Mouse (Mus musculus) forebrain, embryonic 11.5 days (tissue): ENCODE measurements around the gene Cib3. TPM values are rescaled to one million over a fixed set of nuclear protein-coding genes. Genes with fewer than 3 reads are reported as not detected.
A peak's percentile ranks its signal among the peaks of the same experiment; 100 is the strongest.

Source experiments
- ATAC-seq: fragments of 200-750 bp; cut with Nextera tagmentation; replicated peaks from 2 replicates; pipeline ENCODE4 v1.8.0; 2017; ENCODE audit warnings: moderate TSS enrichment; ENCODE audit not compliant: low FRiP score
- DNase-seq: peaks from one replicate; pipeline ENCODE4 v3.0.0-alpha.2; 2017; ENCODE audit warnings: low spot score
- H3K27ac ChIP-seq: fragments of 300-500 bp; sonication (generic); 2 replicates; pipeline ENCODE4 v1.5.1; 2014; ENCODE audit warnings: low read depth, low read length
- H3K27me3 ChIP-seq: fragments of 300-500 bp; sonication (generic); 2 replicates; pipeline ENCODE4 v1.6.1; 2014; ENCODE audit warnings: mild to moderate bottlenecking, low read length, mixed read lengths; ENCODE audit not compliant: control insufficient read depth, insufficient read depth
- H3K36me3 ChIP-seq: fragments of 300-500 bp; sonication (generic); 2 replicates; pipeline ENCODE4 v1.6.1; 2014; ENCODE audit warnings: mild to moderate bottlenecking, low read length, moderate library complexity, mixed read lengths; ENCODE audit not compliant: control insufficient read depth, insufficient read depth
- H3K4me1 ChIP-seq: fragments of 300-500 bp; sonication (generic); replicated peaks from 2 replicates; pipeline ENCODE4 v1.6.1; 2014; ENCODE audit warnings: low read length, mixed read lengths; ENCODE audit not compliant: control insufficient read depth, insufficient read depth
- H3K4me2 ChIP-seq: fragments of 300-500 bp; sonication (generic); 2 replicates; pipeline ENCODE4 v1.6.1; 2014; ENCODE audit warnings: low read depth, mild to moderate bottlenecking, low read length, moderate library complexity, mixed read lengths; ENCODE audit not compliant: severe bottlenecking
- H3K4me3 ChIP-seq: fragments of 300-500 bp; sonication (generic); 2 replicates; pipeline ENCODE4 v1.5.1; 2014; ENCODE audit warnings: low read depth, low read length
- H3K9ac ChIP-seq: fragments of 300-500 bp; sonication (generic); 2 replicates; pipeline ENCODE4 v1.6.1; 2014; ENCODE audit warnings: low read length
- H3K9me3 ChIP-seq: fragments of 300-500 bp; sonication (generic); 2 replicates; pipeline ENCODE4 v1.6.1; 2016; ENCODE audit warnings: low read length, mixed read lengths; ENCODE audit not compliant: control insufficient read depth
- WGBS: fragments of 180-500 bp; shearing (Covaris S2); extraction: QIAGEN DNeasy Blood & Tissue Kit; methylation state at CpG from one replicate; pipeline ENCODE4 v1.1.7; 2014; 5-methylcytosine and 5-hydroxymethylcytosine counted together
- polyA plus RNA-seq: library from polyadenylated mRNA; unstranded; fragments of >200 nt; fragmentation: Nextera tagmentation; extraction: Ambion mirVana; gene quantifications from 2 replicates; pipeline ENCODE4 v1.2.1, GENCODE M21; 2014

Cib3 gene
- polyA plus RNA-seq, 1 experiment from 2014 or later: not detected

GRCm38 (mm10) chr8:72162821-72163220 lies 49.8 kb downstream of the Cib3 start:
- DNase-seq (no peak), ATAC-seq (no peak)
- Histone ChIP-seq H3K4me1 (peaks cover 9% of the 10 kb centered on the region; the same call in 1 of the 2 replicates), H3K36me3 (no peaks in the 10 kb centered on the region), H3K4me3 (no peak overlapping the region), H3K27me3 (no peaks in the 10 kb centered on the region), H3K9ac (no peak overlapping the region), H3K9me3 (no peaks in the 10 kb centered on the region; the same call in 1 of the 2 replicates), H3K27ac (no peak overlapping the region), H3K4me2 (no peak overlapping the region)

GRCm38 (mm10) chr8:72160707-72161697 lies 51.6 kb downstream of the Cib3 start, which contains the start of gene Rab8a:
Gene Rab8a, plus strand, starts transcription at chr8:72161200.
- peak; percentile 100 for DNase-seq
- no peaks in the 10 kb centered on the region for H3K36me3 ChIP-seq
- no peaks in the 10 kb centered on the region for H3K27me3 ChIP-seq
- ATAC-seq: peak; percentile 99
- peak within 1 kb of the TSS; percentile 62; the same call in 1 of the 2 replicates for H3K27ac ChIP-seq
- peak within 1 kb of the TSS; percentile 88 for H3K9ac ChIP-seq
- H3K4me3 ChIP-seq: peak within 1 kb of the TSS; percentile 87
- H3K9me3 ChIP-seq: no peaks in the 10 kb centered on the region; the same call in 1 of the 2 replicates
- peak within 1 kb of the TSS; percentile 80 for H3K4me2 ChIP-seq
- peaks cover 9% of the 10 kb centered on the region; the same call in 1 of the 2 replicates for H3K4me1 ChIP-seq
- WGBS: 1% methylated on average over 81 of the region's 82 CpGs

GRCm38 (mm10) chr8:72160007-72160406 lies 52.6 kb downstream of the Cib3 start:
- H3K9ac ChIP-seq: peak overlapping the region; percentile 52
- H3K4me1 ChIP-seq: peaks cover 9% of the 10 kb centered on the region; the same call in 1 of the 2 replicates
- H3K27ac ChIP-seq: no peak overlapping the region
- no peaks in the 10 kb centered on the region; the same call in 1 of the 2 replicates for H3K9me3 ChIP-seq
- H3K4me2 ChIP-seq: peak overlapping the region; percentile 55; the same call in 1 of the 2 replicates
- WGBS: 73% methylated on average over 3 of the region's 3 CpGs
- H3K36me3 ChIP-seq: no peaks in the 10 kb centered on the region
- DNase-seq: no peak
- H3K4me3 ChIP-seq: peak overlapping the region; percentile 31; the same call in 1 of the 2 replicates
- H3K27me3 ChIP-seq: no peaks in the 10 kb centered on the region
- no peak for ATAC-seq

DNA sequence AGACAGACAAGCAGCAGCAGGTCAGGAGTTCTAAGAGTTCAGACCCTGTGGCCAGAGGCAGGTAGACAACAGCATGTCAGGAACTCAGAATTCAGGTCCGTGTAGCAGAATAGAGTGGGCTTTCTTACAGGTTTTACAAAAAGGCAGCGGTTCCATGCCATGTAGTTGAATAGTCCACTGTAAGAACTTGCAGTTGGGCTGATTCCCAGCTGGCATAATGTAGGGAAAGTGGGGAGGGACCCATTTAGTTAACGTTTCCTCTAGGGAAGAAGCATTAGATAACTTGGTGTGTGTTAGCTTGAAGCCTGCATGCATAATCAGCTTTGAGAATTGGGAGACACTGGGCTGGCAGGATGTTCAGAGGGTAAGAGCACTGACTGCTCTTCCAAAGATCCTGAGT lies 53.9 kb downstream of the Cib3 start:
- WGBS: 84% methylated on average over 3 of the region's 3 CpGs
- H3K9me3 ChIP-seq: no peaks in the 10 kb centered on the region; the same call in 1 of the 2 replicates
- H3K27me3 ChIP-seq: no peaks in the 10 kb centered on the region
- H3K36me3 ChIP-seq: no peaks in the 10 kb centered on the region
- H3K4me2 ChIP-seq: no peak overlapping the region
- no peak overlapping the region for H3K9ac ChIP-seq
- DNase-seq: no peak
- H3K4me1 ChIP-seq: peaks cover 9% of the 10 kb centered on the region; the same call in 1 of the 2 replicates
- no peak for ATAC-seq
- H3K4me3 ChIP-seq: no peak overlapping the region
- H3K27ac ChIP-seq: no peak overlapping the region

GRCm38 (mm10) chr8:72158096-72158495 lies 54.5 kb downstream of the Cib3 start:
- Histone ChIP-seq H3K27ac (no peak overlapping the region), H3K27me3 (no peaks in the 10 kb centered on the region), H3K36me3 (no peaks in the 10 kb centered on the region), H3K4me3 (no peak overlapping the region), H3K9me3 (no peaks in the 10 kb centered on the region; the same call in 1 of the 2 replicates), H3K9ac (no peak overlapping the region), H3K4me2 (no peak overlapping the region), H3K4me1 (peaks cover 9% of the 10 kb centered on the region; the same call in 1 of the 2 replicates)
- DNase-seq (no peak), ATAC-seq (no peak)
- 88% methylated on average over 2 of the region's 2 CpGs for WGBS

Other genes with a start within 250 kb of the Cib3 start
- 0.68 and 0.81 TPM in 2 replicates for gene Cyp4f18, start 203.2 kb downstream of the Cib3 start, polyA plus RNA-seq
- gene Olfr372, start 171.6 kb downstream of the Cib3 start, polyA plus RNA-seq: not detected in 2 replicates
- gene Olfr373, start 129.7 kb downstream of the Cib3 start, polyA plus RNA-seq: not detected in 2 replicates
- gene Olfr374, start 105.8 kb downstream of the Cib3 start, polyA plus RNA-seq: not detected in 2 replicates
- gene Tpm4, start 77.9 kb downstream of the Cib3 start, polyA plus RNA-seq: 539 and 557 TPM in 2 replicates
- gene Rab8a, start 51.6 kb downstream of the Cib3 start, polyA plus RNA-seq: 90.5 and 110 TPM in 2 replicates
- gene Hsh2d, start 23.2 kb downstream of the Cib3 start, polyA plus RNA-seq: not detected in 2 replicates
- gene Gm11034, start 799 bp upstream of the Cib3 start, polyA plus RNA-seq: not detected in 2 replicates
- gene Fam32a, start 6.9 kb upstream of the Cib3 start, polyA plus RNA-seq: 74.2 and 76.0 TPM in 2 replicates
- gene Ap1m1, start 27.2 kb upstream of the Cib3 start, polyA plus RNA-seq: 173 and 190 TPM in 2 replicates
- gene Gm10282, start 92.4 kb upstream of the Cib3 start, polyA plus RNA-seq: 45.4 and 48.2 TPM in 2 replicates
- 4.7 and 5.4 TPM in 2 replicates for gene Klf2, start 106.2 kb upstream of the Cib3 start, polyA plus RNA-seq
- 78.4 and 80.8 TPM in 2 replicates for gene Eps15l1, start 208.6 kb upstream of the Cib3 start, polyA plus RNA-seq
- gene Calr3, start 231.0 kb upstream of the Cib3 start, polyA plus RNA-seq: 1.2 and 1.7 TPM in 2 replicates
- 14.9 and 15.4 TPM in 2 replicates for gene 1700030K09Rik, start 231.0 kb upstream of the Cib3 start, polyA plus RNA-seq